In genomic region chr2:174903627-174904026, GRCm38 (mm10) we compare ENCODE assay signal across 20 mouse cellular contexts.
A peak's percentile ranks its signal among the peaks of the same experiment; 100 is the strongest.
DNase-seq lines count a peak whose midpoint lies in the region; ATAC-seq and TF ChIP-seq lines count a peak whose summit lies in the region.
"Had no signal": no experiment of that assay in that cellular context is flagged by ENCODE, and none has a peak within 500 bp of the region (broad histone marks: within the 10 kb centered on the region; RNA-seq: fewer than 3 reads in every experiment).

No protein-coding gene starts in this region.

- TF ChIP-seq CTCF in stomach, postnatal 0 days (IDR thresholded peaks at IDR 0.05; ENCODE audit: low read depth): no peak

- no peaks in the 10 kb centered on the region for H3K27me3 ChIP-seq in stomach, embryonic 14.5 days (ENCODE audit: control insufficient read depth, insufficient read depth, low read length)
- no peaks in the 10 kb centered on the region for H3K27me3 ChIP-seq in stomach, postnatal 0 days (ENCODE audit: control insufficient read depth, insufficient read depth, low read length)
- H3K27me3 ChIP-seq in limb, embryonic 15.5 days: no peaks in the 10 kb centered on the region
- no peaks in the 10 kb centered on the region for H3K27me3 ChIP-seq in midbrain, embryonic 14.5 days (ENCODE audit: control insufficient read depth, insufficient read depth, low read length)
- H3K27me3 ChIP-seq: hindbrain, embryonic 13.5 days; neural tube, embryonic 12.5 days had no signal

- WGBS in stomach, embryonic 14.5 days: 53% methylated on average over 7 of the region's 7 CpGs
- 63% methylated on average over 7 of the region's 7 CpGs for WGBS in stomach, postnatal 0 days
- WGBS in limb, embryonic 15.5 days: 42% methylated on average over 7 of the region's 7 CpGs
- 85% methylated on average over 7 of the region's 7 CpGs for WGBS in midbrain, embryonic 14.5 days

- no peaks in the 10 kb centered on the region for H3K36me3 ChIP-seq in stomach, embryonic 14.5 days (ENCODE audit: control insufficient read depth, insufficient read depth, low read length)
- no peaks in the 10 kb centered on the region for H3K36me3 ChIP-seq in stomach, postnatal 0 days (ENCODE audit: control insufficient read depth, insufficient read depth, low read length)
- H3K36me3 ChIP-seq in limb, embryonic 15.5 days: no peaks in the 10 kb centered on the region
- no peaks in the 10 kb centered on the region for H3K36me3 ChIP-seq in midbrain, embryonic 14.5 days (ENCODE audit: control insufficient read depth, insufficient read depth, low read length)
- H3K36me3 ChIP-seq: heart, embryonic 15.5 days; hindbrain, embryonic 13.5 days; neural tube, embryonic 12.5 days had no signal

- H3K9me3 ChIP-seq in stomach, embryonic 14.5 days (ENCODE audit: control insufficient read depth, low read depth, low read length): no peaks in the 10 kb centered on the region
- no peaks in the 10 kb centered on the region for H3K9me3 ChIP-seq in stomach, postnatal 0 days (ENCODE audit: control insufficient read depth, low read length)
- H3K9me3 ChIP-seq in limb, embryonic 15.5 days: no peaks in the 10 kb centered on the region
- no peaks in the 10 kb centered on the region for H3K9me3 ChIP-seq in midbrain, embryonic 14.5 days (ENCODE audit: control insufficient read depth, low read length)
- H3K9me3 ChIP-seq: heart, embryonic 15.5 days; hindbrain, embryonic 13.5 days; neural tube, embryonic 12.5 days had no signal

- DNase-seq in heart, postnatal 4 days: peak; percentile 28
- no peak for DNase-seq in heart, adult 18-20 months
- no peak for DNase-seq in stomach, postnatal 0 days (ENCODE audit: low spot score)
- no peak for DNase-seq in urinary bladder, postnatal 14 days (ENCODE audit: low spot score)
- no peak for DNase-seq in midbrain, embryonic 14.5 days
- DNase-seq: adrenal gland, postnatal 14 days; B cell, adult 2 months; cerebellum, adult 18-20 months; cerebellum, postnatal 36 days; heart, adult 11 months; kidney, adult 11 months; thymus, postnatal 4 days had no signal

- H3K9ac ChIP-seq in stomach, embryonic 14.5 days (replicated peaks; ENCODE audit: low read depth, low read length): no peak overlapping the region
- H3K9ac ChIP-seq in stomach, postnatal 0 days (ENCODE audit: low read length): no peak overlapping the region
- no peak overlapping the region for H3K9ac ChIP-seq in limb, embryonic 15.5 days
- H3K9ac ChIP-seq in midbrain, embryonic 14.5 days (replicated peaks; ENCODE audit: low read length): no peak overlapping the region
- H3K9ac ChIP-seq: heart, embryonic 15.5 days; hindbrain, embryonic 13.5 days; liver, embryonic 14.5 days; neural tube, embryonic 12.5 days had no signal

- ATAC-seq in stomach, embryonic 14.5 days (ENCODE audit: insufficient number of reproducible peaks, insufficient read depth, low FRiP score, low read depth): no peak
- ATAC-seq in stomach, postnatal 0 days (ENCODE audit: low FRiP score, low TSS enrichment): no peak
- no peak for ATAC-seq in limb, embryonic 15.5 days (ENCODE audit: insufficient number of reproducible peaks, low FRiP score, low TSS enrichment, low read depth)
- ATAC-seq in midbrain, embryonic 14.5 days (ENCODE audit: low FRiP score, low TSS enrichment): no peak
- ATAC-seq: activated CD4-positive, CD25-positive, alpha-beta regulatory T cell, adult 4 months had no signal

- H3K4me3 ChIP-seq in stomach, embryonic 14.5 days (ENCODE audit: low read depth, low read length): no peak overlapping the region
- H3K4me3 ChIP-seq in stomach, postnatal 0 days (ENCODE audit: low read depth, low read length): no peak overlapping the region
- H3K4me3 ChIP-seq in limb, embryonic 15.5 days: no peak overlapping the region
- no peak overlapping the region for H3K4me3 ChIP-seq in midbrain, embryonic 14.5 days (replicated peaks; ENCODE audit: low read depth, low read length)
- H3K4me3 ChIP-seq: heart, embryonic 15.5 days; hindbrain, embryonic 13.5 days; layer of hippocampus, adult 2 months; neural tube, embryonic 12.5 days had no signal

- TF ChIP-seq EP300 in stomach, postnatal 0 days (optimal IDR thresholded peaks at IDR 0.05): no peak

- no peaks in the 10 kb centered on the region for H3K4me1 ChIP-seq in stomach, embryonic 14.5 days (ENCODE audit: control insufficient read depth, insufficient read depth, low read length)
- H3K4me1 ChIP-seq in stomach, postnatal 0 days (replicated peaks; ENCODE audit: control insufficient read depth, insufficient read depth): no peaks in the 10 kb centered on the region
- H3K4me1 ChIP-seq in limb, embryonic 15.5 days: peaks cover 18% of the 10 kb centered on the region
- no peaks in the 10 kb centered on the region for H3K4me1 ChIP-seq in midbrain, embryonic 14.5 days (ENCODE audit: control insufficient read depth, insufficient read depth, low read length)
- H3K4me1 ChIP-seq: heart, embryonic 15.5 days; neural tube, embryonic 12.5 days had no signal

- H3K27ac ChIP-seq in stomach, embryonic 14.5 days (ENCODE audit: low read length): peak overlapping the region; percentile 2; the same call in 1 of the 2 replicates
- H3K27ac ChIP-seq in stomach, postnatal 0 days (replicated peaks): no peak overlapping the region; the same call in 1 of the 2 replicates
- H3K27ac ChIP-seq in limb, embryonic 15.5 days: peak overlapping the region; percentile 63
- no peak overlapping the region for H3K27ac ChIP-seq in midbrain, embryonic 14.5 days (replicated peaks; ENCODE audit: low read depth, low read length)
- H3K27ac ChIP-seq: heart, embryonic 15.5 days; hindbrain, embryonic 13.5 days; layer of hippocampus, adult 2 months; liver, embryonic 14.5 days; neural tube, embryonic 12.5 days had no signal

- no peak overlapping the region for H3K4me2 ChIP-seq in stomach, embryonic 14.5 days (replicated peaks; ENCODE audit: low read depth, low read length)
- no peak overlapping the region for H3K4me2 ChIP-seq in stomach, postnatal 0 days (replicated peaks; ENCODE audit: low read depth)
- H3K4me2 ChIP-seq in limb, embryonic 15.5 days: no peak overlapping the region
- H3K4me2 ChIP-seq in midbrain, embryonic 14.5 days (ENCODE audit: low read length): no peak overlapping the region
- H3K4me2 ChIP-seq: heart, embryonic 15.5 days; hindbrain, embryonic 13.5 days; neural tube, embryonic 12.5 days had no signal

Comparison
In these comparisons a context has a peak if more than half of its experiments do, and no peak if none do; other contexts are left out.
1. H3K27ac ChIP-seq: peak in stomach, embryonic 14.5 days (single experiment) and limb, embryonic 15.5 days (single experiment); none in stomach, postnatal 0 days (single experiment) and midbrain, embryonic 14.5 days (single experiment).